Mouse (Mus musculus) inflammation-experienced regulatory T-cells (primary cell): Measurements from ENCODE around the gene Gm34302. TPM values are rescaled to one million over a fixed set of nuclear protein-coding genes. Genes with fewer than 3 reads are reported as not detected.

Source experiments
- polyA plus RNA-seq, 2 experiments: library from polyadenylated mRNA; unstranded; fragments of 100-300 nt; shearing (Covaris generic); gene quantifications; one replicate each; pipeline ENCODE4 v1.2.1; 2017

Gm34302 gene
- not detected for polyA plus RNA-seq

DNA sequence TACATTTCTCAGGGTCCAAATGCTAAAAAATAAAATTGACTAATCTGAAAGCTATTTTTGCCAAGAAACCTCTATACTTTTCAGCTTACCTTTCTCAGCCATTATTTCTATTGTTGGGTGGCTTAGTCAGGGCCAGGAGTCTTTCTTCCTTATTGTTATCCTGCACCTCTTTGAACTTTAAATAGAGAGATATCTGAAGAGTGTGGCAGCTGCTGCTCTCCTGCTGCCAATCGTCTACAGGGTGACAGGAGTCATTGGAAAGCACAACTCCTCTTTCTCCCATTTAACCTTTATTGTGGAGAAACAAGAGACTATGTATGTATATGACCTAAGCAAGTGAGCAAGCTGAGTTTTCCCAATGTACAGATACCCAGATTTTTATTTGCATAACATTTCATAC is at the start of gene Gm34302:
Gene Gm34302, minus strand, starts transcription at position 154 of the 400 bp plus-strand sequence.

Other genes starting within 250 kb of the Gm34302 start
- gene Mme, start 242.3 kb downstream of the Gm34302 start, polyA plus RNA-seq = under 1 TPM; 0.10 to 0.86 TPM